Mouse (Mus musculus) neural tube, embryonic 12.5 days (tissue): ENCODE data around the gene Amd1. TPM values are rescaled to one million over a fixed set of nuclear protein-coding genes. Genes with fewer than 3 reads are reported as not detected.
"Not testable (repeated sequence)": the region's sequence is repeated elsewhere in the genome, so short reads cannot be mapped to it uniquely, and the experiment has no call there.

Experiments used
- ATAC-seq: fragments of 200-750 bp; cut with Nextera tagmentation; 2 replicates; pipeline ENCODE4 v1.8.0; 2017; ENCODE audit warnings: low read depth, mild to moderate bottlenecking, moderate TSS enrichment, moderate library complexity; ENCODE audit not compliant: low FRiP score
- H3K27ac ChIP-seq: fragments of 300-500 bp; sonication (generic); 2 replicates; pipeline ENCODE4 v1.5.1; 2016
- H3K27me3 ChIP-seq: fragments of 300-500 bp; sonication (generic); replicated peaks from 2 replicates; pipeline ENCODE4 v1.6.1; 2016; ENCODE audit warnings: mild to moderate bottlenecking
- H3K36me3 ChIP-seq: fragments of 300-500 bp; sonication (generic); 2 replicates; pipeline ENCODE4 v1.6.1; 2016; ENCODE audit warnings: mild to moderate bottlenecking
- H3K4me1 ChIP-seq: fragments of 300-500 bp; sonication (generic); 2 replicates; pipeline ENCODE4 v1.6.1; 2016
- H3K4me2 ChIP-seq: fragments of 300-500 bp; sonication (generic); replicated peaks from 2 replicates; pipeline ENCODE4 v1.6.1; 2016; ENCODE audit warnings: mild to moderate bottlenecking
- H3K4me3 ChIP-seq: fragments of 300-500 bp; sonication (generic); 2 replicates; pipeline ENCODE4 v1.5.1; 2016
- H3K9ac ChIP-seq: fragments of 300-500 bp; sonication (generic); 2 replicates; pipeline ENCODE4 v1.6.1; 2016; ENCODE audit warnings: mild to moderate bottlenecking
- H3K9me3 ChIP-seq: fragments of 300-500 bp; sonication (generic); 2 replicates; pipeline ENCODE4 v1.6.1; 2016; ENCODE audit warnings: mild to moderate bottlenecking
- WGBS: fragments of 180-500 bp; shearing (Covaris S2); methylation state at CpG from one replicate; pipeline ENCODE4 v1.1.7; 2016; 5-methylcytosine and 5-hydroxymethylcytosine counted together
- polyA plus RNA-seq: library from polyadenylated mRNA; unstranded; fragments of >200 nt; fragmentation: Nextera tagmentation; extraction: Ambion mirVana; gene quantifications from 2 replicates; pipeline ENCODE4 v1.2.1, GENCODE M21; 2016

The Amd1 gene
- polyA plus RNA-seq, 1 experiment from 2014 or later: 52.4 TPM

DNA sequence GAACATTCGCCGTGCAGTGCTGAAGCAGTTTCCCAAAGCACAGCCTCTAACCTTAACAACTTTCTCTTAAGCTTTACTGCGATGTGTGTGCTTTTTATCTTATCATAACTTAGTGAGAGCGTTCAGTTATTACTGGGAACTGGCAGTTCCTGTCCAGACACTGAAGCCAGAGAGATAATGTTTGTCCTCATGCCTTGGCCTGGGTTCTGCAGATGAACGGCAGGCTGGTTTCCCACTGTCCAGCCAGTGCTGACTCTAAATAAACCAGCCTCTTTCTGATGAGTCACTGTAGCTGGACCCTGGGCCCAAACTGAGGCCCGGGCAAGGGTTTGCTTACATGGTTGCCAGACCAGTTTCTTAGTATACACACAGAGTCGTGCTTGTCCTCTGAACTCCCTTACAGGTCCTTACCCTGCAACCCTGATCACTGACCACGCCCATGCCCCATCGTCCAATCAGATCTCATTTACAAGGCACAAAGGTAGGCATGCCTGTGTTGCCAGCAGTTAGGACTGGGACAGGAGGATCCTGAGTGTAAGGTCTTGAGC is 26.1 kb upstream of the Amd1 start:
- no peak overlapping the region for H3K4me3 ChIP-seq
- WGBS: 86% methylated on average over 9 of the region's 9 CpGs
- no peak overlapping the region for H3K4me2 ChIP-seq
- no peaks in the 10 kb centered on the region for H3K36me3 ChIP-seq
- H3K4me1 ChIP-seq: no peaks in the 10 kb centered on the region
- no peak overlapping the region for H3K27ac ChIP-seq
- no peaks in the 10 kb centered on the region for H3K9me3 ChIP-seq
- ATAC-seq: no peak
- H3K9ac ChIP-seq: no peak overlapping the region
- no peaks in the 10 kb centered on the region for H3K27me3 ChIP-seq

DNA sequence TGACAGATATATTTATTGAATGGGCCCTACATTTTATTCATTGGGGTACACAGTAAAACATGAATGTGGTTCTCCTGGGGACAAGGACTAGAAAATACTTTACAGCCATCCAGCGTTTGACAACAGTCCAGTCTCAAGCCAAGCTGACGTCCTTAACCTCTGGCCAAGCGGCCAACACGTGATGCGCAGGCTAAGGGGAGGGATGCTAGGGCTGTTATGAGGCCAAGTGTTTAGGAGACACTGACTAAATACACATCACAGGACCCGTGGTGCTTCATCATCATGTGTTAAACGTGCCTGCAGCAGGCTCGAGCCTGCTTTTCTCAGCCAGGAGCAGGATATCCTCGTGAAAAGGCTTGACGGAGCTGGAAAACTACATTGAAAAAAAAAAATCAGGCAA is 18.3 kb upstream of the Amd1 start:
- Histone ChIP-seq H3K9me3 (no peaks in the 10 kb centered on the region), H3K27me3 (no peaks in the 10 kb centered on the region), H3K27ac (no peak overlapping the region), H3K4me2 (no peak overlapping the region), H3K36me3 (no peaks in the 10 kb centered on the region), H3K4me3 (no peak overlapping the region), H3K4me1 (no peaks in the 10 kb centered on the region), H3K9ac (no peak overlapping the region)
- no peak for ATAC-seq
- 92% methylated on average over 10 of the region's 10 CpGs for WGBS

DNA sequence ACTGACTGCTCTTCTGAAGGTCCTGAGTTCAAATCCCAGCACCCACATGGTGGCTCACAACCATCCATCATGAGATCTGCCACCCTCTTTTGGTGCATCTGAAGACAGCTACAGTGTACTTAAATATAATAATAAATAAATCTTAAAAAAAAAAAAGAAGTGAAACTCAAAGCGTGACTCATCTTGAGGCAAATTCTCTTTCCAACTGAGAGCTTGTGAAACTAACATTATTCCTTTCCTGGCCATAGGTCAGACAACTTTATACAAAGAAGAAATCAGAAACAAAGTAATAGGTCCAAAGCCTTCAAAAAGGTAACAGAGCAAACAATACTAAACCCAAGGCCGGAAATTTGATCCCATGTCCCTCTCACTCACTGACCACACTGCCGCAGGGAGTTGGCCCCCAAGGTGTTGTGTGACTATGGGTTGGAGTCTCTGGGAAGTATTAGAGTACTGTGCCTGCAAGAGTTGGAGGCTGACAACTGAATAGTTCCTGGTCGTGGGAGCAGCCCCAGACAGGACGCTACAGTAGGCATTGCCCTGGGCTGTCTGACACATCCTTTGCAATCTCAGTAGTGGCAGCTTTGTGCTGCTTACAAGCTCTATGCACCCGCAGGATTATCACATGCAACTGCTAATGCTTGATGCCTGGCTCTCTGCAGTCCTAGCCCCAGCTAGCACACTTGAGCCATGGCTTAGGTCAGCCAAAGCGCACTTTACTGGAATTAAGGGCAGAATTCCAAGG is 15.0 kb upstream of the Amd1 start:
- H3K4me1 ChIP-seq: no peaks in the 10 kb centered on the region
- ATAC-seq: no peak
- no peak overlapping the region for H3K27ac ChIP-seq
- H3K4me3 ChIP-seq: no peak overlapping the region
- no peaks in the 10 kb centered on the region for H3K36me3 ChIP-seq
- no peaks in the 10 kb centered on the region for H3K27me3 ChIP-seq
- no peaks in the 10 kb centered on the region for H3K9me3 ChIP-seq
- no peak overlapping the region for H3K4me2 ChIP-seq
- 67% methylated on average over 7 of the region's 7 CpGs for WGBS
- H3K9ac ChIP-seq: no peak overlapping the region

DNA sequence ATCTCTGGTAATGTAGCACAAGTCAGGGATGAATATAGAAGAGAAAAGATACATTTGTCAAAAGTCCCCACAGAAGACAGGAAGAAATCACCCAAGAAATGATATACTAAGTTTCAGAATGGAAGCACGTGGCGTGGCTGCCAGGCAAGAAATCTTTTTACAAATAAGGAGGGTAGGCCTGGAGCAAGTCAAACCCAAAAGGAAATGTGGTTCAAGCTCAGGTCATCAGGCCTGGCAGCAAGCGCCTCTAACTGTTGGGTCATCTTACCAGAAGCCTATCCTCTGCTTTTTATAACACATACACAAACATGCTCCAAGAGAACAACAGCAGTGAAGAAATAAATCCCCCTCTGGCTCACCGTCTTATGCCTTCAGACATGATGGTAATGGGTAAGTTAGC is 10.8 kb upstream of the Amd1 start:
- H3K9ac ChIP-seq: no peak overlapping the region
- no peaks in the 10 kb centered on the region for H3K9me3 ChIP-seq
- H3K4me1 ChIP-seq: no peaks in the 10 kb centered on the region
- H3K4me3 ChIP-seq: no peak overlapping the region
- no peaks in the 10 kb centered on the region for H3K36me3 ChIP-seq
- no peaks in the 10 kb centered on the region for H3K27me3 ChIP-seq
- WGBS: 86% methylated on average over 4 of the region's 4 CpGs
- ATAC-seq: no peak
- no peak overlapping the region for H3K27ac ChIP-seq
- no peak overlapping the region for H3K4me2 ChIP-seq

- Histone ChIP-seq H3K27ac (no peak overlapping the region), H3K4me2 (no peak overlapping the region), H3K9me3 (peaks cover 4% of the 10 kb centered on the region; the same call in 1 of the 2 replicates), H3K36me3 (no peaks in the 10 kb centered on the region), H3K27me3 (no peaks in the 10 kb centered on the region), H3K4me1 (no peaks in the 10 kb centered on the region), H3K9ac (no peak overlapping the region), H3K4me3 (no peak overlapping the region)
- WGBS: 59% methylated on average over 6 of the region's 6 CpGs
- ATAC-seq: no peak
Observed at GRCm38 (mm10) chr10:40309884-40310635, 8.1 kb upstream of the Amd1 start.

- no peaks in the 10 kb centered on the region for H3K27me3 ChIP-seq
- no peak overlapping the region for H3K27ac ChIP-seq
- peaks cover 4% of the 10 kb centered on the region; the same call in 1 of the 2 replicates for H3K9me3 ChIP-seq
- WGBS: 64% methylated on average over 4 of the region's 4 CpGs
- H3K4me3 ChIP-seq: no peak overlapping the region
- H3K4me2 ChIP-seq: no peak overlapping the region
- no peaks in the 10 kb centered on the region for H3K36me3 ChIP-seq
- H3K9ac ChIP-seq: no peak overlapping the region
- no peaks in the 10 kb centered on the region for H3K4me1 ChIP-seq
- no peak for ATAC-seq
Observed at GRCm38 (mm10) chr10:40307826-40308583, 6.0 kb upstream of the Amd1 start.

DNA sequence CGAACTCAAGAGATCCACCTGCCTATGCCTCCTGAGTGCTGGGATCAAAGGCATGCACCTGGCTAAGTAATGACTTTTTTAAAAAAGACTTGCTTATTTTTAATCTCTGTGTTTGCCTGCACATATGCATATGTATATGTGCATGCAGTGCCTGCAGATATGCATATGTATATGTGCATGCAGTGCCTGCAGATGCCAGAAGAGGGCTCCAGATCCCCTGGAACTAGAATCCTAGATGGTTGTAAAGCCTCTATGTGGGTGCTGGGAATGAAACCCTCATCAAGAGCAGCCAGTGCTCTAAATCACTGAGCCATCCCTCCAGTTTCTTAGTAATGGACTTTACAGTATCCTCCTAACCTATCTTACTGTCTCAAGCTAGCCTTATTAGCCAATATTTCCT is 4.0 kb upstream of the Amd1 start:
- Histone ChIP-seq H3K4me2 (no peak overlapping the region), H3K4me1 (no peaks in the 10 kb centered on the region), H3K9ac (no peak overlapping the region), H3K27ac (no peak overlapping the region), H3K36me3 (no peaks in the 10 kb centered on the region), H3K9me3 (peaks cover 4% of the 10 kb centered on the region; the same call in 1 of the 2 replicates), H3K4me3 (no peak overlapping the region), H3K27me3 (no peaks in the 10 kb centered on the region)
- ATAC-seq: no peak
- 94% methylated on average over 1 of the region's 1 CpGs for WGBS

DNA sequence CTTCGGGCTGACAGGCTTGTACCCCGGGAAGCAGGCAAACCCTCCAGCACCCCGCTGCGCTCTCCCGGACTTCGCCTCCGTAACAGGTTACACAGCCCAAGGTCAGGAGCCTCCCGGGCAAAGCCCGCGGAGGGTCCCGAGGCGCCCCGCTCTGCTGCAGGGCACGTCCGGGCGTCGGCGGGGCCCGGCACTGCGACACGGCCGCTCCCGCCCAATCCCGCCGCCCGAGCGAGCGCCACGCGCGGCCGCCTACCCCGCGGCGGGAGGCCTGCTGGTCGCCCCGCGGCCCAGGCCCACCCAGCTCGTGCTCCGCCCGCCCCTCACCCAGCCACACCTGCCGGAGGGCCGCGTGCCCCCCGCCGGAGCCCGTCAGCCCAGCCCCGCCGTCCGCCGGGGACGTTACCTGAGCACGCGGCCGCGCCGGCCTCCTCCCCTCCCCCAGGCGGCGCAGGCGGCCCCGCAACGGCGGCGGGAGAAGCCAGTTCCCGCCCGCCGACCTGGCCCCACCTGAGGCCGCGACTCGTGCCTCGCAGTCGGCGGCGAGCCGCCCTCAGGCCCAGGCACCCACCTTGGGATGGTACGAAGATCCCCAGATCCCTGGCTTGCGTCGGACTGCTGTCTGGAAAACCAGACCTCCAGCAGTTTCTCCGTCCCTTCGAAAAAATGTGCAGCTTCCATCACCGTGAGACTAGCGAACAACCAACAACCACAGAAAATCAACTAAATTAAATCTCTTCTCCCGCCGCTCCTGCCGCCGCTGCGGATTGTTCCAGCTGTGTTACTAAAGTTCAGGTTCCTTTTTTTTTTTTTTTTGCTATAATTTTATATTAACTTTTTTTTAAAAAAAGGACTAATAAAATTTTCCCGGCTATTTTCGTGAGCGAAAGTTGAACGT is 558 bp downstream of the Amd1 start:
- Histone ChIP-seq H3K27ac (peak overlapping the region; percentile 48), H3K4me1 (peaks cover 17% of the 10 kb centered on the region), H3K4me3 (peak overlapping the region; percentile 91), H3K9ac (peak overlapping the region; percentile 89), H3K4me2 (peak overlapping the region; percentile 71)
- ATAC-seq: peak; percentile 39
- not testable (repeated sequence) for H3K9me3 ChIP-seq, H3K36me3 ChIP-seq, H3K27me3 ChIP-seq
- WGBS: under 1% methylated on average over 69 of the region's 91 CpGs

- Histone ChIP-seq H3K9ac (peak overlapping the region; percentile 89), H3K27me3 (no peaks in the 10 kb centered on the region), H3K4me2 (peak overlapping the region; percentile 71), H3K4me3 (peak overlapping the region; percentile 91), H3K9me3 (no peaks in the 10 kb centered on the region), H3K4me1 (peaks cover 17% of the 10 kb centered on the region), H3K36me3 (peaks cover 5% of the 10 kb centered on the region; the same call in 1 of the 2 replicates), H3K27ac (peak overlapping the region; percentile 48)
- under 1% methylated on average over 36 of the region's 36 CpGs for WGBS
- peak; percentile 78 for ATAC-seq
Observed at GRCm38 (mm10) chr10:40300648-40301171, 1.3 kb downstream of the Amd1 start.

DNA sequence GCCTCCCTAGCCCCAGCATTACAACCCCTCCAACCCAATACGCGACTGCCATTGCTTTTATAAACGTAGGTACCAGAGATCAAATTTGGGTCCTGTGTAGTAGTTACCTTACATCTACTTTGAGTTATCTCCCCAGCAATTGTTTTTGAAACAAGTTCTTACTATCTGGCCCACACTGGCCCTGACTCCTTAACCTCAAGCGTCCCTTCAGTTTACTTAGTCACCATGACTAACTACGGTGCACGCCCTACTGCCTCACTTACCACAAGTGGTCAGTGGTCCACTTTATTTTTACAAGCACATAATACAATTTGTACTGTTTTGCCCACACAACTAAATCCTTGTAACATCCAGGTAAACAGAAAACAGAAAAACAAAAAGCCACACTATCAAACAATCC is 9.3 kb downstream of the Amd1 start:
- H3K4me2 ChIP-seq: no peak overlapping the region
- H3K27ac ChIP-seq: no peak overlapping the region
- WGBS: 94% methylated on average over 6 of the region's 6 CpGs
- no peak overlapping the region for H3K9ac ChIP-seq
- peaks cover 26% of the 10 kb centered on the region for H3K36me3 ChIP-seq
- no peaks in the 10 kb centered on the region for H3K4me1 ChIP-seq
- no peaks in the 10 kb centered on the region for H3K9me3 ChIP-seq
- no peak for ATAC-seq
- no peak overlapping the region for H3K4me3 ChIP-seq
- no peaks in the 10 kb centered on the region for H3K27me3 ChIP-seq

DNA sequence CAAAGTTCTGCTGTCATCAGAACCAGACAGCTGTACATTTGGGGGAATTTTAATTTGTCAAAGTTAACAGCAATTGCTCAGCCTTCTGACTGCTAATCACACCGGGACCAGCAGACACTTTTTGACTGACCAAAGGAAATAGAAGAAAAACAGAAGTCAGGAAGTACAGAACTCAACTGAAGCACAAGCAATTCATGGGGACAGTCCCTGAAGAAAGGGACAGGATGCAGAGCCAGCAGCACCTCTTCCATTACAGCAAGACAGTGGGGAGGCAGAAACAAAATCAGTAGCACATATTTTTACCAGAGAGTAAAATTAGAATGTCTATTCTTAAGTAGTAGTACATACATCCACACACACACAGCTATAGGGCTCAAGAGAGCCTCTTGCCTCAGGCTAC is 15.2 kb downstream of the Amd1 start:
- Histone ChIP-seq H3K9me3 (no peaks in the 10 kb centered on the region), H3K27ac (no peak overlapping the region), H3K27me3 (no peaks in the 10 kb centered on the region), H3K4me1 (no peaks in the 10 kb centered on the region), H3K4me2 (no peak overlapping the region), H3K9ac (no peak overlapping the region), H3K36me3 (peaks cover 31% of the 10 kb centered on the region), H3K4me3 (no peak overlapping the region)
- no peak for ATAC-seq
- 88% methylated on average over 1 of the region's 1 CpGs for WGBS
